31 mouse cellular contexts compared by ENCODE assay signal in the genomic region with DNA sequence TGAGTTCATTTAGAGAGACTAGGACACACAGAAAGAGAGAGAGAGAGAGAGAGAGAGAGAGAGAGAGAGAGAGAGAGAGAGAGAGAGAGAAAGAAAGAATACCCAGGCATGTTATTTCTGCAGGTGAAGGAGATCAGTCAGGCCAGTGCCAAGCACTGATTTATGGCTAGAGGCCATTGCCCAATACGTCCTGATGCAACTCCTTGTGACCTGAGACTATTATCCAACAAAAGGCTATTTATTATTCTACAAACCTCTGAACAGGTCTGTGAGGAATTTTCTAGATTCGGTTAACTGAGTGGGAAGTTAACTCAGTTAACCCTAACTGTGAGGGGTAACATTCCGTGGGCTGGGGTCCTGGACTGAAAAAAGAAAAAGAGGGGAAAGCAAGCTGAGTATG.
DNase-seq lines count a peak whose midpoint lies in the region; ATAC-seq and TF ChIP-seq lines count a peak whose summit lies in the region.
"Had no signal": no experiment of that assay in that cellular context is flagged by ENCODE, and none has a peak within 500 bp of the region (broad histone marks: within the 10 kb centered on the region; RNA-seq: fewer than 3 reads in every experiment).

No protein-coding gene starts in this region.

- no peak overlapping the region for H3ac ChIP-seq in myocyte (ENCODE audit: control insufficient read depth, insufficient read length)

- H3K79me2 ChIP-seq in myocyte (ENCODE audit: control insufficient read depth, insufficient read depth), result no peaks in the 10 kb centered on the region

- no peak for TF ChIP-seq CTCF in Patski (IDR thresholded peaks at IDR 0.05)

- peak; percentile 29 for DNase-seq in adrenal gland, adult 8-10 months
- no peak for DNase-seq in adrenal gland, postnatal 4 days (ENCODE audit: low spot score in 2 of 2)
- peak; percentile 54 for DNase-seq in Patski (ENCODE audit: low read depth, low spot score)
- DNase-seq in adrenal gland, postnatal 14 days, result peak; percentile 31
- DNase-seq in heart, adult 11 months, result no peak
- DNase-seq in gastrocnemius, postnatal 14 days, result no peak
- DNase-seq: cerebellum, adult 11-12 months; cerebellum, adult 8-10 months; cerebellum, postnatal 10 days; cerebellum, postnatal 36 days; embryo, embryonic 11 days; gastrocnemius, postnatal 10 days; heart, adult 18-20 months; heart, postnatal 10 days; heart, postnatal 36 days; kidney, adult 18-20 months had no signal

- in situ Hi-C loops in Patski (cut with MboI; ENCODE audit: low pct_unique_long_range_greater_than_20kb), result loop anchor here (5.0 kb wide), 1 partner anchor 56 kb away; no protein-coding TSS in a partner anchor

- intact Hi-C loops in gastrocnemius, postnatal 14 days (cut with DNase I; ENCODE audit: low total_unique reads), result no loop called here

- TF ChIP-seq POLR2A in myocyte (IDR thresholded peaks at IDR 0.05; ENCODE audit: insufficient read length, low read depth), result no peak

- no peak overlapping the region for H3K4me2 ChIP-seq in myocyte (ENCODE audit: low read depth)
- H3K4me2 ChIP-seq: embryonic facial prominence, embryonic 13.5 days; forebrain, embryonic 13.5 days; heart, embryonic 12.5 days; heart, embryonic 15.5 days; hindbrain, embryonic 14.5 days had no signal

- H3K4me3 ChIP-seq in myocyte, result no peak overlapping the region
- H3K4me3 ChIP-seq: embryonic facial prominence, embryonic 10.5 days; embryonic facial prominence, embryonic 13.5 days; erythroblast, embryonic 14.5 days; forebrain, embryonic 10.5 days; forebrain, embryonic 13.5 days; heart, embryonic 12.5 days; heart, embryonic 15.5 days; hindbrain, embryonic 10.5 days had no signal

- no peak for ATAC-seq in Patski
- ATAC-seq: CD4-positive, CD25-positive, alpha-beta regulatory T cell, adult 4 months; forebrain, embryonic 13.5 days; forebrain, embryonic 16.5 days; hindbrain, postnatal 0 days; inflammation-experienced regulatory T-cells, adult 6 months; intestine, embryonic 16.5 days had no signal

- H3K36me3 ChIP-seq in myocyte (ENCODE audit: control insufficient read depth, insufficient read depth), result no peaks in the 10 kb centered on the region
- H3K36me3 ChIP-seq: embryonic facial prominence, embryonic 10.5 days; embryonic facial prominence, embryonic 13.5 days; forebrain, embryonic 10.5 days; heart, embryonic 12.5 days; heart, embryonic 15.5 days; hindbrain, embryonic 10.5 days had no signal

- no peaks in the 10 kb centered on the region for H3K27me3 ChIP-seq in Patski
- no peaks in the 10 kb centered on the region for H3K27me3 ChIP-seq in myocyte (ENCODE audit: control insufficient read depth, insufficient read depth, insufficient read length)
- H3K27me3 ChIP-seq: embryonic facial prominence, embryonic 13.5 days; forebrain, embryonic 13.5 days; heart, embryonic 12.5 days; heart, embryonic 15.5 days had no signal

- CTCF ChIA-PET in Patski (lab: Charles Lee), result no interaction called here

- POLR2A ChIA-PET in Patski (lab: Charles Lee), result interaction anchor here (0.6 kb wide), 1 partner anchor 82 kb away, joined by 5 read pairs; no protein-coding TSS in a partner anchor

TF ChIP-seq in myocyte, 11 proteins besides CTCF, POLR2A, EP300 and RAD21:
- TF ChIP-seq SRF (IDR thresholded peaks at IDR 0.05; ENCODE audit: control insufficient read depth, insufficient read length, low read depth), result no peak
- 0 out of 2 replicates have a peak, but pooled peaks have one; percentile 40 for TF ChIP-seq CEBPB (IDR thresholded peaks at IDR 0.05; ENCODE audit: insufficient read depth, poor library complexity, severe bottlenecking)

Comparison
In these comparisons a context has a peak if more than half of its experiments do, and no peak if none do; other contexts are left out.
1. DNase-seq: peak in adrenal gland, adult 8-10 months (single experiment), Patski (single experiment) and adrenal gland, postnatal 14 days (single experiment); none in adrenal gland, postnatal 4 days (0 of 2), heart, adult 11 months (single experiment) and gastrocnemius, postnatal 14 days (single experiment).